Mouse (Mus musculus): Measurements from ENCODE around the gene Pygm.

Pygm gene

GRCm38 (mm10) chr19:6352107-6352505 lies 32.1 kb upstream of the Pygm start:
- DNase-seq (ENCODE audit: low spot score): no peak

GRCm38 (mm10) chr19:6354030-6354429 lies 30.2 kb upstream of the Pygm start:
- no peak for DNase-seq (ENCODE audit: low spot score)

DNA sequence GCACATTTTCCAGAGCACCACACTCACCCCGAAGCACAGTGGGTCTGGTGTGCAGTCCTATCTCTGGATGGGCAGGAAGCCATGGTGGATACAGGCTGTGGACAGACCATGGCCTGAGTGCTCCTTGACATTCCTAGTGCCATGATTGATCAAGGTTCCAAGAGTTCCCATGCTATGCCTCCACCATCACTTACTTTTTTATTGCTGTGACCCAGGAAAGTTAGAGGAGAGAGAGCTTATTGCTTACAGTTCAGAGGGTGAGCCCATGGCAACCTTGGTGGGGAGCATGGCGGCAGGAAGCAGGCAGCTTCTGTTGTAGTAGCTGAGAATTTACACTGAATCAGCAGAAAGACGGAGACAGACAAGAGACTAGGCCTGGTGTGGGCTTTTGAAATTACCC lies 22.9 kb upstream of the Pygm start:
- no peak for DNase-seq (ENCODE audit: low spot score)

DNA sequence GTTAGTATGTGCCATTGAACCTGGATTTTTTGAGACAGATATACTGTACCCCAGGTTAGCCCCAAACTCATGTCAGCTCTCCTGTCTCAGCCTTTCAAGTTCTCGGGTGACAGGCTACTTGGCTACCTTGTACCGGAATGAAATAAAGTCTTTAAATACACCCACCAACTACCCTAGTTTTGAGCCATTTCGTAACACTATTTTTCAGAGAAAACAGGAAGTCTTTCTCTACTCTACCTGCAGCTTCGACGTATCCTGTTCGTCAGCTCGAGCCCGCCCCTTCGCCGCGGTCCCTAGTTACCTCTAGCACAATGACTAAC lies 21.1 kb upstream of the Pygm start:
- DNase-seq (ENCODE audit: low spot score): no peak

GRCm38 (mm10) chr19:6363411-6364240 lies 20.6 kb upstream of the Pygm start, which contains the start of gene Sf1:
TSS of gene Sf1 (plus strand) at chr19:6363690.
- DNase-seq (ENCODE audit: low spot score): peak; percentile 100

- peak; percentile 87 for DNase-seq (ENCODE audit: low spot score)
These were observed 19.9 kb upstream of the Pygm start for GRCm38 (mm10) chr19:6364317-6364725.

DNA sequence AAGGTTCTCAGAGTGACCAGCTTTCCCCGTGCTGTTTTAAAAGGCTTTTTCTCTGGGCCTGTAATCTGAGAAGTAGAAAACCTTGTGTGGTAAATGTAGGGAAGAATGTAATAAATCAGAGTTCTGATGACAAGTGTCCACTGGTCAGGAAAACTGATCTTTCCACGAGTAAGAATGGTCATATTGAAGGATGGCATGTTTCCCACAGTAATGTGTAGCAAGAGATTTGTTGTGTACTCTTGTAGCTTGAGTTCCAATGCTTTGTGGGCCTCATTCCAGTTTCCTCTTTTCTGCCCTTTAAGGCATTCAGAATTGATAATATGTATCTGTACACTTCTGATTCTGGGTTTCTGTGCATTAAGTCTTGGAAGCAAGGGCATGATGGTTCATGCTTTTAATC lies 19.4 kb upstream of the Pygm start:
- no peak for DNase-seq (ENCODE audit: low spot score)

DNA sequence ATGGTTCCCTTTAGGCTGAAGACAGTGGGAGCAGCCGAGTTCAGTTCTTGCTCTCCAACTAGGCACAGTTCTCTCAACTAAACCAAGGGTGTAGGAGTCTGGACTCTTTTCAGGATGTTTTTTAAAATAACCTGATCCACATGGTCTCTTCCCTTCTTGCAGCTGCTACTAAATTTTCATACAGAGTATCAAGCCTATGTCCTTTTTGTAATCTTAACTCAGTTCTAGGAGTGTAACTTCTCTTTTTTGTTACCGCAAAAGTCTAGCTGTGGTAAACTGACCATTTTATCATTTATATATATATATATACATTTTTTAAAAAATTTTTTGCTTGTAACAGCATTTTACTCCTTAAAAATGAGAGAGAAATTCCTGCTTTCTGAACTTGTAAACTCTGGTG lies 14.0 kb upstream of the Pygm start:
- DNase-seq (ENCODE audit: low spot score): no peak

DNA sequence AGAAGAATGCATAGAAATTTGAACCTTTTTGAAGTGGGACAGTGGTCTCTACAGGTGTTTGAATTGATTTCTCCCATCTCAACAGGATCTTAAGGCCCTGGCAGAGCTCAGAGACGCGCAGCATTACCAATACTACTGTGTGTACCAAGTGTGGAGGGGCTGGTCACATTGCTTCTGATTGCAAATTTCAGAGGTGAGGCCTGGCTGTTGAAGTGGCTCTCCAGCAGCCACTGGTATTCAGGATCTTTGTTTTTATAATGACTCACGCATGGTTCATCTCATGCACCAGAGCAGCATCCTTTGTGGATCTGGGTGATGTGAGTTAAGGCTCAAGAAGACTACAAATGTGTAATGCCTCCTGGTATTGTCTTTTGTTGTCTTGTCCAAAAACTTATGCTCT lies 11.8 kb upstream of the Pygm start:
- DNase-seq (ENCODE audit: low spot score): no peak

DNA sequence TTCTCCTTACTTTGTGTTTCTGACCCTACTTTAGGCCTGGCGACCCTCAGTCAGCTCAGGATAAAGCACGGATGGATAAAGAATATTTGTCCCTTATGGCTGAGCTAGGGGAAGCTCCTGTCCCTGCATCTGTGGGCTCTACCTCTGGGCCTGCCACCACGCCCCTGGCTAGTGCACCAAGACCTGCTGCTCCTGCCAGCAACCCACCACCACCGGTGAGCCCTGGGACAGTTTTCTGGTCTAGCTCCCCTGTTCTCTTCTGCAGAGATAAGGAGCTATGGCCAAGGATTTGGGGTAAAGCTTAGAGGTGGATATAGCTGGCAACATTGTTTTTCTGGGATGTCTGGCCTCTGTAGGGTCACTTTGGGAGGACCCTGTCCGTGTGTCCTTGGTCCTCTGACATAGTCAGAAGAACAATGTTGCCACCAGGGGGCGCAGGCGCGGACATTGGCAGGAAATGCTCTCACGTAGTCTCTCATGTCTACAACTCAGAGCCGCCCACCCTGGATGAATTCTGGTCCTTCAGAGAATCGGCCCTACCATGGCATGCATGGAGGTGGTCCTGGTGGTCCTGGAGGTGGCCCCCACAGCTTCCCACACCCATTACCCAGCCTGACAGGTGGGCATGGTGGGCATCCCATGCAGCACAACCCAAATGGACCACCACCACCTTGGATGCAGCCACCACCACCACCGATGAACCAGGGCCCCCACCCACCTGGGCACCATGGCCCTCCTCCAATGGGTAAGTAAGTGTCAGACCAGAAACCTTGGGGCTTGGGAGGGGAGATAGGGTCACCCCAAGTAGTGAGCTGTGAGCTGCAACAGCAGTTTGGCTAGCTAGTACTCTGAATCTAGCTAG lies 10.4 kb upstream of the Pygm start:
- peak; percentile 55 for DNase-seq (ENCODE audit: low spot score)

- no peak for DNase-seq (ENCODE audit: low spot score)
These were observed 9.6 kb upstream of the Pygm start for GRCm38 (mm10) chr19:6374571-6374970.

GRCm38 (mm10) chr19:6375423-6376254 lies 8.6 kb upstream of the Pygm start:
- DNase-seq (ENCODE audit: low spot score): no peak

DNA sequence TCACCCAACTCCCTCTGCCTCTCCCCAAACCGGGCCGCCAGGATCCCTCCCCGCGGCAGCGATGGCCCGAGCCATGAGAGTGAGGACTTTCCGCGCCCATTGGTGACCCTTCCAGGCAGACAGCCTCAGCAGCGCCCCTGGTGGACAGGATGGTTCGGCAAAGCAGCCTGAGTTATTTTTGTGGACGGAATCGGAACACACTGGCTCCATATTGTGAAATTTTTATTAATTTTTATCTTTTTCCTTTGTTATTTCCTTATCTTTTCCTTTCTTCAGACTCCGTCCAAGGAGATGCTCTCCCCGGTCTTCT lies 8.0 kb upstream of the Pygm start:
- no peak for DNase-seq (ENCODE audit: low spot score)

GRCm38 (mm10) chr19:6376643-6377042 lies 7.6 kb upstream of the Pygm start:
- DNase-seq (ENCODE audit: low spot score): no peak

- DNase-seq (ENCODE audit: low spot score): no peak
These were observed 6.7 kb upstream of the Pygm start for GRCm38 (mm10) chr19:6377327-6378040.

DNA sequence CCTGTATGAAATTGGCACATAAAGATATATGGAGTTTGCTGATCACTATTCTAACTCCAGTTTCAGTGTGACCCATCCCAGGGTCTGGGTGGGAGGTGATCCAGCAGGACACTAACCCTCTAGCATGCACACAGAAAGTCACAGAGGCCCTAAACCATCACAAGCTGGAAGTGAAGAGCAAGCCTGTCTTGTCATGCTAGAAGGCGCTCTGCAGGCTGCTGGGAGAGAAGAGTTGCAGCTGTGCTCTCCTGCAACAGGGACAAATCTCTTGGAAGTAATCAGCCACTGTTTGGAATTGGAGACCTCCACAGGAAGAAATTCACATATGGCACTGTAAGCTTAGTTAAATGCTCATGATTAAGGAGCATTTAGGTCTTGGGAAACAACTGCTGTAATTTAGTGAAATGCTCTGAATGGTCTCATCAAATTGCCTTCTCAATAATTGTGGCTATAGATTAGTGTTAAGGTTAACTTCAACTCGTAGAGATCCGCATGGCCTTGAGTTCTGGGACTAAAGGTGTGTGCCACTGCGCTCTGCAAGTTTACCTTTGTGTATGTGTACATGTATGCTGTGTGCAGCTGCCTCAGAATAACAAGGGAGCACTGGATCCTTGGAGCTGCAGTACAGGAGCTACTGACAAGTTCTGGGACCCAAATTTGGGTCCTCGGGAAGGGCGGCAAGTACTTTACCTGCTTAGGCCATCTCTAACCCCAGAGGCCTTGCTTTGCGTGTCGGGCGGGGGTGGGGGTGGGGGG lies 3.6 kb upstream of the Pygm start:
- DNase-seq (ENCODE audit: low spot score): no peak

GRCm38 (mm10) chr19:6381238-6381637 lies 3.0 kb upstream of the Pygm start:
- no peak for DNase-seq (ENCODE audit: low spot score)

DNA sequence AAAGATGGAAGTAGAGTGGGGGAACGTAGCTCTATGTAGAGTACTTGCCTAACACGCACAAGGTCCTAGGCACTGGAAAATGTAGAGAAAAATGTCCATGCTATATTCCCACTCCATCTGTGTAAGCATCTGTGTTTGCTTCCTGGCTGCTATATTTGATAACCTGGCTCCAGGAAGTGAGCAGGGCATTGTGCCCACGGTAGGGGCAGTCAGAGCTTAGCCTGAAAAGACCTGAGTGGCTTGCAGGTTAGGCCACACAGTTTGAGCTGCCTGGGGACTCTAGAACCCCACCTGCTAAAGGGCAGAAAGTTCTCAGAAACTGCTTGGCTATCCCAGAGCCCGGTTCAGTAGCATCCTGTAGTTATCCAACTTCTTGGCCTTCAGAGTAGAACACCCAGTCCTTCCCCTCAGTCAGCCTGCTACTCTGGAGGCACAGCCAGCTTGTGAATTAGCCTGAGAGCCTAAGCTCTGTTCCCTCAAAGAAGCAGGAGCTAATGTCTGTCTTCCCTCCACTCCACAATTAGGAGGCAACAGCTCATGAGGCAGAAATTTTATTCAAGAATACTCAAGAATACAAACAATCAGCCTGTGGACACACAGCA lies 1.8 kb upstream of the Pygm start:
- DNase-seq (ENCODE audit: low spot score): no peak

DNA sequence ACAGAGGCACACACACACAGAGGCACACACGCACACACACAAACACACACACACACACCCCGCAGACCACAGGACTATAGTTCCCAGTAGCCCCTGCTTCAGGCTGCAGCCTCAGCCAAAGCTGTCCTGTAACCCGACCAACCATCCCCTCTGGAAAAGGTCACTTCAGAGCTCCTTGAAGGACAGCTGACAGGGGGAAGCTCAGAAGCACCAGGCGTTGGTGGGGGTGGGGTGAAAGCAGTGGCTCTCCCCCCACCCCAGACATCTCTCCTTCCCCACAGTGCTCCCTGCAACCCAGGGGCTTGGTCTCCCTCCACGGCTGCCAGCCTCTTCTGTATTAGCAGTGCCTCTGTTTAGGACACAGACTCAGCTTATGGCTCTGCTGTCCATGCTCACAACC lies 729 bp upstream of the Pygm start:
- DNase-seq (ENCODE audit: low spot score): no peak

- DNase-seq (ENCODE audit: low spot score): no peak
These were observed 755 bp downstream of the Pygm start for GRCm38 (mm10) chr19:6384954-6385353.

- DNase-seq (ENCODE audit: low spot score): no peak
These were observed 1.2 kb downstream of the Pygm start for GRCm38 (mm10) chr19:6385419-6385818.

All from c-Kit-positive CD71-positive TER-119-positive erythroid progenitor cells, embryonic 14.5 days (primary cell).